Mouse (Mus musculus) embryonic fibroblast, embryonic 13.5 days (primary cell): ENCODE measurements around the gene Osbp2. TPM values are rescaled to one million over a fixed set of nuclear protein-coding genes. Genes with fewer than 3 reads are reported as not detected.

Experiments used
- H3K27ac ChIP-seq: 2 replicates; pipeline ENCODE4 v1.5.1; 2012; ENCODE audit warnings: low read length, control low read depth, inconsistent platforms; ENCODE audit not compliant: insufficient read depth
- H3K4me1 ChIP-seq: 2 replicates; pipeline ENCODE4 v1.6.1; 2011; ENCODE audit warnings: low read length; ENCODE audit not compliant: control insufficient read depth, insufficient read depth
- H3K4me3 ChIP-seq: 2 replicates; pipeline ENCODE4 v1.5.1; 2011; ENCODE audit warnings: mild to moderate bottlenecking, control low read depth, low read length; ENCODE audit not compliant: insufficient read depth
- CTCF ChIP-seq: IDR thresholded peaks from 2 replicates; pipeline ENCODE4 v1.5.1; 2011; ENCODE audit warnings: mild to moderate bottlenecking, control low read depth, low read length, moderate library complexity, borderline replicate concordance; ENCODE audit not compliant: insufficient read depth
- POLR2A ChIP-seq: IDR thresholded peaks from 2 replicates; pipeline ENCODE4 v1.6.1; 2011; ENCODE audit warnings: low read depth, mild to moderate bottlenecking, control low read depth, low read length, moderate library complexity
- polyA plus RNA-seq: library from polyadenylated mRNA; stranded (reverse); fragments of >200 nt; gene quantifications from 2 replicates; pipeline ENCODE4 v1.2.4, GENCODE M21; 2011; ENCODE audit warnings: low read depth; ENCODE audit not compliant: missing spikeins, insufficient read length

The Osbp2 gene
- polyA plus RNA-seq, 1 experiment = 1.3 TPM

- Histone ChIP-seq H3K4me1 (peaks cover 6% of the 10 kb centered on the region), H3K4me3 (no peak overlapping the region)
These were observed 192.6 kb downstream of the Osbp2 start for GRCm38 (mm10) chr11:3671000-3671628.

GRCm38 (mm10) chr11:3669849-3670248, 193.9 kb downstream of the Osbp2 start:
- TF ChIP-seq POLR2A = no peak
- TF ChIP-seq CTCF = no peak
- Histone ChIP-seq H3K4me1 (peaks cover 6% of the 10 kb centered on the region), H3K27ac (peak overlapping the region; percentile 71; the same call in 1 of the 2 replicates), H3K4me3 (no peak overlapping the region)

More at GRCm38 (mm10) chr11:3671000-3671628, 192.6 kb downstream of the Osbp2 start:
- TF ChIP-seq POLR2A = no peak
- no peak for TF ChIP-seq CTCF
- H3K27ac ChIP-seq = no peak overlapping the region

GRCm38 (mm10) chr11:3668768-3669167, 194.9 kb downstream of the Osbp2 start:
- Histone ChIP-seq H3K27ac (peak overlapping the region; percentile 71), H3K4me3 (no peak overlapping the region), H3K4me1 (peaks cover 6% of the 10 kb centered on the region)
- no peak for TF ChIP-seq POLR2A

- Histone ChIP-seq H3K4me1 (peaks cover 6% of the 10 kb centered on the region), H3K27ac (no peak overlapping the region), H3K4me3 (no peak overlapping the region)
- TF ChIP-seq CTCF = no peak
- no peak for TF ChIP-seq POLR2A
These were observed 196.2 kb downstream of the Osbp2 start for GRCm38 (mm10) chr11:3667506-3667905.

GRCm38 (mm10) chr11:3661964-3662363, 201.7 kb downstream of the Osbp2 start:
- Histone ChIP-seq H3K4me3 (no peak overlapping the region), H3K4me1 (no peaks in the 10 kb centered on the region), H3K27ac (no peak overlapping the region)
- no peak for TF ChIP-seq POLR2A
- no peak for TF ChIP-seq CTCF

Other genes starting within 250 kb of the Osbp2 start
- gene Morc2a, start 214.7 kb downstream of the Osbp2 start, polyA plus RNA-seq = 61.9 and 72.0 TPM in 2 replicates
- 0.68 and 0.86 TPM in 2 replicates for gene 4921536K21Rik, start 31.2 kb upstream of the Osbp2 start, polyA plus RNA-seq
- gene Dusp18, start 31.3 kb upstream of the Osbp2 start, polyA plus RNA-seq = 11.7 and 12.6 TPM in 2 replicates
- 12.0 and 13.1 TPM in 2 replicates for gene Slc35e4, start 50.8 kb upstream of the Osbp2 start, polyA plus RNA-seq
- 75.4 and 97.1 TPM in 2 replicates for gene Tcn2, start 68.3 kb upstream of the Osbp2 start, polyA plus RNA-seq
- gene Pes1, start 100.1 kb upstream of the Osbp2 start, polyA plus RNA-seq = 146 and 152 TPM in 2 replicates
- gene 4930556J24Rik, start 112.9 kb upstream of the Osbp2 start, polyA plus RNA-seq = not detected in 2 replicates
- 0.73 and 0.86 TPM in 2 replicates for gene Gal3st1, start 119.7 kb upstream of the Osbp2 start, polyA plus RNA-seq
- not detected in 2 replicates for gene Sec14l4, start 167.6 kb upstream of the Osbp2 start, polyA plus RNA-seq
- not detected in 2 replicates for gene Sec14l3, start 200.9 kb upstream of the Osbp2 start, polyA plus RNA-seq
- 0.49 and 1.6 TPM in 2 replicates for gene Mtfp1, start 231.5 kb upstream of the Osbp2 start, polyA plus RNA-seq